Mouse (Mus musculus) Patski (cell line): ENCODE data around the gene Ttll9. TPM values are rescaled to one million over a fixed set of nuclear protein-coding genes. Genes with fewer than 3 reads are reported as not detected.

ENCODE experiments used
- ATAC-seq: fragments of 100-300 bp; one replicate; pipeline ENCODE4 v1.8.0; 2021
- CTCF ChIA-PET: fragments of 350-600 bp; sonication (Branson Sonifier 250); formaldehyde crosslinking; loops from one replicate; lab custom pipeline; 2022; ENCODE audit warnings: inconsistent platforms; lab: Charles Lee
- POLR2A ChIA-PET: fragments of 350-600 bp; sonication (Branson Sonifier 250); formaldehyde crosslinking; loops from one replicate; lab custom pipeline; 2022; ENCODE audit warnings: antibody characterized with exemption, inconsistent platforms; lab: Charles Lee
- DNase-seq: peaks from one replicate; pipeline ENCODE4 v3.0.0-alpha.2; 2011; ENCODE audit warnings: low read depth, low spot score
- H3K27me3 ChIP-seq: fragments of 371-371 bp; one replicate; pipeline ENCODE4 v1.5.1; 2021
- CTCF ChIP-seq: fragments of 100-300 bp; IDR thresholded peaks from one replicate; pipeline ENCODE4 v1.5.1; 2021
- in situ Hi-C: fragments of 300-500 bp; cut with MboI; formaldehyde crosslinking; loops from 3 replicates; pipeline ENCODE4 v1.11.1; 2018; ENCODE audit warnings: low pct_unique_long_range_greater_than_20kb, mixed read lengths
- polyA plus RNA-seq: library from polyadenylated mRNA; unstranded; gene quantifications from one replicate; pipeline ENCODE4 v1.2.3, GENCODE M21; 2021

The Ttll9 gene
- 0.45 TPM for polyA plus RNA-seq

- TF ChIP-seq CTCF, result no peak
- in situ Hi-C loops, result no loop called here
- DNase-seq (no peak), ATAC-seq (peak; percentile 65)
- peaks cover 12% of the 10 kb centered on the region for H3K27me3 ChIP-seq
- ChIA-PET POLR2A (no interaction called here), CTCF (no interaction called here)
These were observed at the start of gene Ttll9 for GRCm38 (mm10) chr2:152962091-152962793. Gene Ttll9, plus strand, starts transcription at chr2:152962485.

GRCm38 (mm10) chr2:152913471-152913870 lies 48.8 kb upstream of the Ttll9 start:
- ATAC-seq (no peak), DNase-seq (no peak)
- in situ Hi-C loops, result loop anchor here (25.0 kb wide), 1 partner anchor 1001 kb away; the partner anchor contains the start of gene Angpt4
- no peak for TF ChIP-seq CTCF
- ChIA-PET CTCF (interaction anchor here (1.3 kb wide), 1 partner anchor 26 kb away, joined by 3 read pairs; no protein-coding TSS in a partner anchor), POLR2A (interaction anchor here (0.6 kb wide), 1 partner anchor 304 kb away, joined by 4 read pairs; no protein-coding TSS in a partner anchor)
- no peaks in the 10 kb centered on the region for H3K27me3 ChIP-seq

GRCm38 (mm10) chr2:152914310-152915120 lies 47.8 kb upstream of the Ttll9 start:
- in situ Hi-C loops, result loop anchor here (5.0 to 25.0 kb wide), 3 partner anchors 98 to 1002 kb away; partner anchors contain the start of gene Angpt4
- no peaks in the 10 kb centered on the region for H3K27me3 ChIP-seq
- POLR2A ChIA-PET, result interaction anchor here (0.6 kb wide), 1 partner anchor 10 kb away, joined by 3 read pairs; no protein-coding TSS in a partner anchor
- CTCF ChIA-PET, result interaction anchor here (0.8 to 2.4 kb wide), 9 partner anchors 10 to 232 kb away, joined by 3 to 10 read pairs (median 4); partner anchors contain the start of gene Pdrg1
- peak; percentile 56 for ATAC-seq
- no peak for DNase-seq
- TF ChIP-seq CTCF, result no peak

- ChIA-PET POLR2A (no interaction called here), CTCF (interaction anchor here (1.0 to 2.4 kb wide), 9 partner anchors 9 to 232 kb away, joined by 3 to 10 read pairs (median 4); partner anchors contain the start of gene Pdrg1)
- TF ChIP-seq CTCF, result no peak
- no peaks in the 10 kb centered on the region for H3K27me3 ChIP-seq
- no peak for DNase-seq
- in situ Hi-C loops, result loop anchor here (5.0 to 25.0 kb wide), 3 partner anchors 97 to 1003 kb away; partner anchors contain the start of gene Angpt4
- no peak for ATAC-seq
These were observed 46.8 kb upstream of the Ttll9 start for GRCm38 (mm10) chr2:152915453-152915852.

GRCm38 (mm10) chr2:152916111-152916510 lies 46.2 kb upstream of the Ttll9 start:
- DNase-seq, result no peak
- ATAC-seq, result no peak
- no peaks in the 10 kb centered on the region for H3K27me3 ChIP-seq
- CTCF ChIA-PET, result interaction anchor here (1.0 to 2.4 kb wide), 5 partner anchors 8 to 229 kb away, joined by 3 to 10 read pairs (median 5); partner anchors contain the start of gene Pdrg1
- TF ChIP-seq CTCF, result no peak
- in situ Hi-C loops, result loop anchor here (5.0 to 25.0 kb wide), 3 partner anchors 96 to 1004 kb away; partner anchors contain the start of gene Angpt4
- POLR2A ChIA-PET, result no interaction called here

GRCm38 (mm10) chr2:152917671-152918070 lies 44.6 kb upstream of the Ttll9 start:
- CTCF ChIA-PET, result interaction anchor here (1.4 kb wide), 1 partner anchor 16 kb away, joined by 5 read pairs; the partner anchor contains the start of gene Foxs1

GRCm38 (mm10) chr2:152922376-152922775 lies 39.9 kb upstream of the Ttll9 start:
- DNase-seq (no peak), ATAC-seq (no peak)
- ChIA-PET POLR2A (interaction anchor here (0.6 kb wide), 1 partner anchor 18 kb away, joined by 4 read pairs; no protein-coding TSS in a partner anchor), CTCF (no interaction called here)
- no peaks in the 10 kb centered on the region for H3K27me3 ChIP-seq
- in situ Hi-C loops, result loop anchor here (25.0 kb wide), 1 partner anchor 1010 kb away; the partner anchor contains the start of gene Angpt4
- TF ChIP-seq CTCF, result no peak

More at GRCm38 (mm10) chr2:152917671-152918070, 44.6 kb upstream of the Ttll9 start:
- H3K27me3 ChIP-seq, result no peaks in the 10 kb centered on the region
- in situ Hi-C loops, result loop anchor here (5.0 to 25.0 kb wide), 3 partner anchors 95 to 1005 kb away; partner anchors contain the start of gene Angpt4
- ATAC-seq, result no peak
- DNase-seq, result no peak
- POLR2A ChIA-PET, result interaction anchor here (1.6 kb wide), 1 partner anchor 96 kb away, joined by 3 read pairs; no protein-coding TSS in a partner anchor
- TF ChIP-seq CTCF, result no peak

GRCm38 (mm10) chr2:152923621-152924020 lies 38.7 kb upstream of the Ttll9 start:
- DNase-seq, result no peak
- no peaks in the 10 kb centered on the region for H3K27me3 ChIP-seq
- CTCF ChIA-PET, result interaction anchor here (2.2 kb wide), 1 partner anchor 10 kb away, joined by 8 read pairs; the partner anchor contains the start of gene Foxs1
- ATAC-seq, result no peak
- POLR2A ChIA-PET, result interaction anchor here (1.4 kb wide), 1 partner anchor 84 kb away, joined by 3 read pairs; no protein-coding TSS in a partner anchor
- no peak for TF ChIP-seq CTCF
- in situ Hi-C loops, result loop anchor here (25.0 kb wide), 1 partner anchor 1011 kb away; the partner anchor contains the start of gene Angpt4

GRCm38 (mm10) chr2:152924128-152924527 lies 38.2 kb upstream of the Ttll9 start:
- no peak for TF ChIP-seq CTCF
- no peak for ATAC-seq
- H3K27me3 ChIP-seq, result no peaks in the 10 kb centered on the region
- POLR2A ChIA-PET, result interaction anchor here (0.6 to 1.4 kb wide), 3 partner anchors 83 to 91 kb away, joined by 3 read pairs; no protein-coding TSS in a partner anchor
- CTCF ChIA-PET, result interaction anchor here (0.7 to 2.2 kb wide), 3 partner anchors 8 to 10 kb away, joined by 4 to 8 read pairs (median 4); partner anchors contain the start of gene Foxs1
- in situ Hi-C loops, result loop anchor here (25.0 kb wide), 1 partner anchor 1012 kb away; the partner anchor contains the start of gene Angpt4
- no peak for DNase-seq
